8 mouse cellular contexts compared by ENCODE assay signal in genomic region chr3:87765091-87765490, GRCm38 (mm10). TPM values are rescaled to one million over a fixed set of nuclear protein-coding genes. Genes with fewer than 3 reads are reported as not detected.
A peak's percentile ranks its signal among the peaks of the same experiment; 100 is the strongest.
DNase-seq lines count a peak whose midpoint lies in the region; ATAC-seq and TF ChIP-seq lines count a peak whose summit lies in the region.

No protein-coding gene starts in this region.

- H3K9me3 ChIP-seq in heart, embryonic 10.5 days = no peaks in the 10 kb centered on the region
- H3K9me3 ChIP-seq in lung, embryonic 15.5 days = no peaks in the 10 kb centered on the region

- H3K27me3 ChIP-seq in heart, embryonic 10.5 days (ENCODE audit: insufficient read depth, poor library complexity, severe bottlenecking) = peaks cover 50% of the 10 kb centered on the region
- H3K27me3 ChIP-seq in kidney, adult 2 months (replicated peaks; ENCODE audit: control insufficient read depth, insufficient read depth, low read length) = no peaks in the 10 kb centered on the region
- H3K27me3 ChIP-seq in lung, embryonic 15.5 days = no peaks in the 10 kb centered on the region
- H3K27me3 ChIP-seq in spleen, adult 2 months (ENCODE audit: control insufficient read depth, insufficient read depth, low read length) = no peaks in the 10 kb centered on the region

- peak overlapping the region; percentile 39 for H3K4me3 ChIP-seq in heart, embryonic 10.5 days
- H3K4me3 ChIP-seq in kidney, adult 2 months (ENCODE audit: insufficient read depth, low read depth, low read length) = peak overlapping the region; percentile 43
- peak overlapping the region; percentile 24 for H3K4me3 ChIP-seq in lung, embryonic 15.5 days
- peak overlapping the region; percentile 31; the same call in 1 of the 2 replicates for H3K4me3 ChIP-seq in spleen, adult 2 months (ENCODE audit: extremely low read depth, insufficient read depth, insufficient read length)

- H3K27ac ChIP-seq in heart, embryonic 10.5 days = peak overlapping the region; percentile 84
- H3K27ac ChIP-seq in kidney, adult 2 months (ENCODE audit: insufficient read depth, low read depth, low read length) = peak overlapping the region; percentile 89
- peak overlapping the region; percentile 96 for H3K27ac ChIP-seq in lung, embryonic 15.5 days
- peak overlapping the region; percentile 80 for H3K27ac ChIP-seq in spleen, adult 2 months (ENCODE audit: insufficient read depth, low read length)

- peak overlapping the region; percentile 8; the same call in 1 of the 2 replicates for H3K9ac ChIP-seq in lung, embryonic 15.5 days

- DNase-seq in urinary bladder, postnatal 14 days (ENCODE audit: low spot score) = peak; percentile 46
- no peak for DNase-seq in urinary bladder, adult 2 months (ENCODE audit: low spot score)
- no peak for DNase-seq in heart, embryonic 10.5 days (ENCODE audit: low spot score)
- peak; percentile 82 for DNase-seq in kidney, adult 2 months
- DNase-seq in spleen, adult 2 months (ENCODE audit: low read depth in 1 of 2, low spot score in 2 of 2) = peak in 1 of 2 experiments; percentile 77
- no peak for DNase-seq in frontal cortex, postnatal 10 days (ENCODE audit: low spot score in 2 of 2)
- no peak for DNase-seq in layer of hippocampus, postnatal 14 days (ENCODE audit: low spot score in 2 of 2)

- peak overlapping the region; percentile 54 for H3K4me2 ChIP-seq in lung, embryonic 15.5 days

- WGBS in heart, embryonic 10.5 days = 14% methylated on average over 10 of the region's 10 CpGs
- WGBS in kidney, adult 2 months = 47% methylated on average over 10 of the region's 10 CpGs
- WGBS in lung, embryonic 15.5 days = 15% methylated on average over 10 of the region's 10 CpGs
- WGBS in spleen, adult 2 months = 3% methylated on average over 10 of the region's 10 CpGs

- peak; percentile 48 for ATAC-seq in lung, embryonic 15.5 days (ENCODE audit: borderline replicate concordance, extremely low read depth, low FRiP score, low TSS enrichment)

- TF ChIP-seq CTCF in kidney, adult 2 months (conservative IDR thresholded peaks at IDR 0.05; ENCODE audit: insufficient read depth, insufficient read length, low read depth, low read length) = no peak
- no peak for TF ChIP-seq CTCF in spleen, adult 2 months (IDR thresholded peaks at IDR 0.05; ENCODE audit: extremely low read depth, insufficient read depth, insufficient read length, insufficient replicate concordance)

- TF ChIP-seq POLR2A in kidney, adult 2 months (IDR thresholded peaks at IDR 0.05; ENCODE audit: low read depth, low read length) = no peak
- TF ChIP-seq POLR2A in spleen, adult 2 months (IDR thresholded peaks at IDR 0.05; ENCODE audit: low read depth, low read length) = no peak

- peaks cover 61% of the 10 kb centered on the region for H3K4me1 ChIP-seq in heart, embryonic 10.5 days
- peaks cover 7% of the 10 kb centered on the region; the same call in 1 of the 2 replicates for H3K4me1 ChIP-seq in kidney, adult 2 months (ENCODE audit: control insufficient read depth, insufficient read depth, low read length)
- peaks cover 71% of the 10 kb centered on the region for H3K4me1 ChIP-seq in lung, embryonic 15.5 days
- peaks cover 23% of the 10 kb centered on the region; the same call in 1 of the 2 replicates for H3K4me1 ChIP-seq in spleen, adult 2 months (ENCODE audit: control insufficient read depth, insufficient read depth, insufficient read length)

- H3K36me3 ChIP-seq in heart, embryonic 10.5 days = no peaks in the 10 kb centered on the region
- no peaks in the 10 kb centered on the region for H3K36me3 ChIP-seq in kidney, adult 2 months (ENCODE audit: control insufficient read depth, insufficient read depth, low read length)
- no peaks in the 10 kb centered on the region for H3K36me3 ChIP-seq in lung, embryonic 15.5 days
- H3K36me3 ChIP-seq in spleen, adult 2 months (ENCODE audit: control insufficient read depth, insufficient read depth, low read length) = no peaks in the 10 kb centered on the region

RNA-seq across cellular contexts. Expression of gene Lrrc71, which starts 16.7 kb away (rescaled TPM):
- 0.19 and 0.29 TPM in 2 replicates for polyA plus RNA-seq in urinary bladder, adult 2 months (2012; rRNA removed)
- 0.30 and 0.63 TPM in 2 replicates for polyA plus RNA-seq in heart, embryonic 10.5 days (2016; fragmentation: Nextera tagmentation; extraction: Ambion mirVana)
- polyA plus RNA-seq in kidney, adult 2 months (2012; rRNA removed) = 0.20 and 0.48 TPM in 2 replicates
- 1.3 and 1.6 TPM in 2 replicates for polyA plus RNA-seq in lung, embryonic 15.5 days (2015; fragmentation: Nextera tagmentation; extraction: Ambion mirVana)
- polyA plus RNA-seq in spleen, adult 2 months (2012; rRNA removed) = 0.09 and 0.25 TPM in 2 replicates
- under 1 TPM; 0.60 to 0.81 TPM for total RNA-seq in layer of hippocampus, postnatal 14 days (2021)

RNA-seq across cellular contexts. Expression of gene Ntrk1, which starts 29.9 kb away (rescaled TPM):
- 2.7 and 3.5 TPM in 2 replicates for polyA plus RNA-seq in urinary bladder, adult 2 months (2012; rRNA removed)
- polyA plus RNA-seq in heart, embryonic 10.5 days (2016; fragmentation: Nextera tagmentation; extraction: Ambion mirVana) = 0.05 and 0.68 TPM in 2 replicates
- polyA plus RNA-seq in kidney, adult 2 months (2012; rRNA removed) = 2.5 and 4.5 TPM in 2 replicates
- 1.2 and 2.5 TPM in 2 replicates for polyA plus RNA-seq in lung, embryonic 15.5 days (2015; fragmentation: Nextera tagmentation; extraction: Ambion mirVana)
- polyA plus RNA-seq in spleen, adult 2 months (2012; rRNA removed) = 0.09 and 0.14 TPM in 2 replicates
- under 1 TPM; 0.29 to 0.41 TPM for total RNA-seq in layer of hippocampus, postnatal 14 days (2021)

RNA-seq across cellular contexts. Expression of gene Insrr, which starts 31.7 kb away (rescaled TPM):
- 0.73 and 0.80 TPM in 2 replicates for polyA plus RNA-seq in urinary bladder, adult 2 months (2012; rRNA removed)
- 0.07 TPM in 1 of 2 replicates, not detected in the other for polyA plus RNA-seq in heart, embryonic 10.5 days (2016; fragmentation: Nextera tagmentation; extraction: Ambion mirVana)
- polyA plus RNA-seq in kidney, adult 2 months (2012; rRNA removed) = 23.9 and 27.8 TPM in 2 replicates
- polyA plus RNA-seq in lung, embryonic 15.5 days (2015; fragmentation: Nextera tagmentation; extraction: Ambion mirVana) = 0.09 and 0.16 TPM in 2 replicates
- 0.25 and 0.42 TPM in 2 replicates for polyA plus RNA-seq in spleen, adult 2 months (2012; rRNA removed)
- under 1 TPM; 0.12 to 0.35 TPM for total RNA-seq in layer of hippocampus, postnatal 14 days (2021)

RNA-seq across cellular contexts. Expression of gene Pear1, which starts 59.0 kb away (rescaled TPM):
- 21.1 and 26.5 TPM in 2 replicates for polyA plus RNA-seq in urinary bladder, adult 2 months (2012; rRNA removed)
- 14.3 and 14.8 TPM in 2 replicates for polyA plus RNA-seq in heart, embryonic 10.5 days (2016; fragmentation: Nextera tagmentation; extraction: Ambion mirVana)
- 60.5 and 71.0 TPM in 2 replicates for polyA plus RNA-seq in kidney, adult 2 months (2012; rRNA removed)
- polyA plus RNA-seq in lung, embryonic 15.5 days (2015; fragmentation: Nextera tagmentation; extraction: Ambion mirVana) = 29.4 and 32.4 TPM in 2 replicates
- polyA plus RNA-seq in spleen, adult 2 months (2012; rRNA removed) = 63.8 and 65.8 TPM in 2 replicates
- 1 to 10 TPM; 7.4 to 8.2 TPM for total RNA-seq in layer of hippocampus, postnatal 14 days (2021)

Comparison
In these comparisons a context has a peak if more than half of its experiments do, and no peak if none do; other contexts are left out.
1. DNase-seq: peak in urinary bladder, postnatal 14 days (single experiment) and kidney, adult 2 months (single experiment); none in urinary bladder, adult 2 months (single experiment), heart, embryonic 10.5 days (single experiment), frontal cortex, postnatal 10 days (0 of 2) and layer of hippocampus, postnatal 14 days (0 of 2).
2. RNA of gene Insrr, which starts 31.7 kb away (polyA plus RNA-seq): 23.9 to 27.8 TPM in kidney, adult 2 months; 0.73 to 0.80 TPM in urinary bladder, adult 2 months, 0.25 to 0.42 TPM in spleen, adult 2 months, 0.09 to 0.16 TPM in lung, embryonic 15.5 days and 0.07 TPM in heart, embryonic 10.5 days; every median in the first group is over 10 times any median in the second.
3. Peak in every context shown above with its lines, with median percentiles within 50 percentile points of each other: H3K27ac ChIP-seq and H3K4me3 ChIP-seq.